Mouse (Mus musculus): ENCODE measurements around the gene Olfr168. TPM values are rescaled to one million over a fixed set of nuclear protein-coding genes. Genes with fewer than 3 reads are reported as not detected.
"Not testable (repeated sequence)": the region's sequence is repeated elsewhere in the genome, so short reads cannot be mapped to it uniquely, and the experiment has no call there.

The Olfr168 gene
- not detected in 2 replicates for polyA plus RNA-seq (2015; fragmentation: Nextera tagmentation; extraction: Ambion mirVana)

DNA sequence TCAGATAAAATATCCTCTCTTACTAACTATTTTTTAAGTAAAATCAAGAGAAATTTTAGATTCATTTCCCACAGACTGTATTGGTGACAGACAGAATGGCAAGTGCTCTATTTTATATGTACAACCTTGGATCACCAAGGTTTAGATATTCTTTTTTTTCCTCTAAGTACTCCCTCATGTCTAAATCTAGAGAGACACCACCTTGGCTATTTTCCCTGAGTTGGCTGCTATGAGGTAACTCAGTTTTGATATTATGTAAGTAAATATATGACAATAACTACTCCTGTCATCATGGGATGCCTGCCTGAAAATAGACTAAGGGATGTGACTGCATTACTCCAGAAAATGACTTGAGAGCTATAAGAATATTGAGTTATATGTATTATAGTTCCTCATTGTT, at the start of gene Olfr168:
Gene Olfr168, minus strand, starts transcription at position 101 of the 400 bp plus-strand sequence.
- H3K9ac ChIP-seq = no peak within 1 kb of the TSS
- ATAC-seq (ENCODE audit: insufficient read depth, low FRiP score, low read depth) = no peak
- H3K27me3 ChIP-seq (replicated peaks) = no peaks in the 10 kb centered on the region
- H3K27ac ChIP-seq = no peak within 1 kb of the TSS
- no peak within 1 kb of the TSS for H3K4me2 ChIP-seq
- no peak within 1 kb of the TSS for H3K4me3 ChIP-seq (replicated peaks)
- H3K36me3 ChIP-seq = no peaks in the 10 kb centered on the region
- H3K4me1 ChIP-seq = no peaks in the 10 kb centered on the region
- no peaks in the 10 kb centered on the region for H3K9me3 ChIP-seq

DNA sequence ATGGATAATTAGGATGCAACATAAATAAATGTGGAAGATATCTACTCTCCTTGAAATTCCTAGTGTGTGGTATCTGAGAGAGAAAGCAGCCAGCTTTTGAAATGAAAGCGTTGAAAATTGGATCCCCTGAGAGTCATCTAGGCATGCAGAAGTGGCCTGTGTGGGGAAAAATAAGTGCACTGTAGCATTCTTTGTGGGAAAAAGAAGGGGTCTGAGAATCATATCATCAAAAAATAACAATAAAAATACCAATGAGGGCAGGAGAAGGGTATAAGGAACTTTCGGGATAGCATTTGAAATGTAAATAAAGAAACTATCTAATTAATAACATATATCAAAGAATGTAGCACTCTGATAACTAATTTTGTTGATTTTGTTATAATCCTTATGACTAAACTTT, 36.4 kb upstream of the Olfr168 start, which contains the start of gene Olfr169:
Gene Olfr169, minus strand, starts transcription at position 101 of the 400 bp plus-strand sequence.
- not testable (repeated sequence) for H3K4me3 ChIP-seq (replicated peaks); ATAC-seq (ENCODE audit: insufficient read depth, low FRiP score, low read depth); H3K9ac ChIP-seq; H3K27ac ChIP-seq; H3K27me3 ChIP-seq (replicated peaks); H3K9me3 ChIP-seq; H3K36me3 ChIP-seq; H3K4me1 ChIP-seq; H3K4me2 ChIP-seq
- WGBS = 86% methylated on average over 2 of the region's 2 CpGs

DNA sequence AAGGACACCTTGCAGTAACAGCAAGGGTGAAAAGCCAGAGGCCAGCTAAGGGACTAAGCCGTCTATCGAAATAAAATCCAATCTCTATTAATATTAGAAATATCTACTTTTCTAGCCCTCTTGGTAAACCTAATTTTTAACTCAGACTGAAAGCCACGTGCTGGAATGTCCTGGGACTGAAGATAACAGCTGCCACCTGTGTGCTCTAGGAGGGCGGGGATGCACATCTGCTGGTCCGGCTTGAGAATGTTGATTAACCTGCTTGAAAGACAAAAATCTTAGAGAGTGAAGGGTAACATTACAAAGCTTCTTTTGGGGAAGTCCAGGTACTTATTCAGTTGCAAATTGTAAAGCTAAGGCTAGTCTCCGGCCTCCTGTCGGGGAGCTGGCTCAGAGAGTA, 18.1 kb upstream of the Olfr168 start:
- not testable (repeated sequence) for H3K4me1 ChIP-seq; H3K27ac ChIP-seq; H3K9ac ChIP-seq; H3K27me3 ChIP-seq (replicated peaks); H3K4me2 ChIP-seq; H3K4me3 ChIP-seq (replicated peaks); ATAC-seq (ENCODE audit: insufficient read depth, low FRiP score, low read depth); H3K36me3 ChIP-seq; H3K9me3 ChIP-seq
- 76% methylated on average over 7 of the region's 7 CpGs for WGBS

DNA sequence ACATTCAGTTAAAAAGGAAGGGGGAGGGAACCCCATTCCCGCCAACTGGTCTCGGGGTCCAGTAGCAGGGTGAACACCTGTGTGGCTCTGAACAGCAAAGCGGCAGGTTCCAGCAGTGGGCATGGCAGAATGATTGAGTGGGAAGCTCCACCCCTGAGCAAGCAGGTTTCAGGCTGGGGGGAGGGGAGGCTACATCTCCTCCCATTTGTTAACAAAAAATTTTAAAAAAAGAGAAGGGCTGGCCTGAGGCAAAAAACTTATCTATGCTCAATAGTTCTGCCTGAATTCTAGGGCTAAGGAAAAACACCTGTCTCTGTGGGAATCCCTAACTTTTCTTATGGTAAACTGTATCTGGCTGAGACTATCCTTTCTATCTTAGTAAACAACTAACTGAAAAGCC, 16.9 kb upstream of the Olfr168 start:
- WGBS = 81% methylated on average over 3 of the region's 3 CpGs
- H3K9ac ChIP-seq; H3K4me3 ChIP-seq (replicated peaks); H3K27me3 ChIP-seq (replicated peaks); H3K4me2 ChIP-seq; H3K36me3 ChIP-seq; H3K27ac ChIP-seq; H3K9me3 ChIP-seq; H3K4me1 ChIP-seq; ATAC-seq (ENCODE audit: insufficient read depth, low FRiP score, low read depth): not testable (repeated sequence)

DNA sequence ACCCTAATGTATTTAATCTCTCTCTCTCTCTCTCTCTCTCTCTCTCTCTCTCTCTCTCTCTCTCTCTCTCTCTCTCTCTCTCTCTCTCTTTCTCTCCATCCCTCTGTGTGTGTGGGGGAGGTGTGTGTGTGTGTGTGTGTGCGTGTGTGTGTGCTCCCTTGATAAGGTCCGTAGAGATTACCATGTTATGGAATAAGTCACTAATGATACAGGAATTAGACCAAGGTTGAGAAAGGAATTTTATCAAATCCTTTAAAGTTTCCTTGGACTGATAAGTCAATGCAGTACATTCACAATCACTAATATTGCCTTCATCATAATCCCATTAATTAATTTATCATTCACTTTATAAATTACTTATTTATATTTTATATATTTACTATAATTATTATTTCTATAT, 13.2 kb downstream of the Olfr168 start, which contains the start of gene Olfr167:
Gene Olfr167, minus strand, starts transcription at position 101 of the 400 bp plus-strand sequence.
- no peaks in the 10 kb centered on the region for H3K36me3 ChIP-seq
- no peak within 1 kb of the TSS for H3K4me3 ChIP-seq (replicated peaks)
- no peaks in the 10 kb centered on the region for H3K4me1 ChIP-seq
- no peak for ATAC-seq (ENCODE audit: insufficient read depth, low FRiP score, low read depth)
- no peaks in the 10 kb centered on the region for H3K27me3 ChIP-seq (replicated peaks)
- H3K9me3 ChIP-seq = no peaks in the 10 kb centered on the region
- no peak within 1 kb of the TSS for H3K4me2 ChIP-seq
- no peak within 1 kb of the TSS for H3K9ac ChIP-seq
- no peak within 1 kb of the TSS for H3K27ac ChIP-seq
- WGBS = 82% methylated on average over 2 of the region's 2 CpGs

DNA sequence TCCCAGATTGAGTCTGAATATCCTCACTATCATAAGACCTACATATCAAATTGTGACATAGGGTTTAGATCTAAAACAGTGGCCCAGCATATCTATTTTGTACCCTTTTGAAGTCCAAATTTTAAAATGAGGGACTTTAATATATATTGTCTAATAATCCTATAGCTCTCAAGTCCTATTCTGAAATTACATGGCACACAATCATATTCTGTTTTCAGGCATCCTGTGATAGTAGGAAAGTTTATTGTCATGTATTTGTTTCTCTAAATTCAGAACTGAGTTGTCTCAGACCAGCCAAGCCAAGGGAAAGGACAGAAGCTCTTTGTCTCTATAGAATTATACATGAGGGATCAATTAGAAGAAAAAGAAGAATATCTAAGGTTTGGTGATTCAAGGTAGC, 52.0 kb downstream of the Olfr168 start, which contains the start of gene Olfr166:
Gene Olfr166, plus strand, starts transcription at position 301 of the 400 bp plus-strand sequence.
- H3K27ac ChIP-seq = no peak within 1 kb of the TSS
- no peaks in the 10 kb centered on the region for H3K36me3 ChIP-seq
- H3K9me3 ChIP-seq = no peaks in the 10 kb centered on the region
- no peaks in the 10 kb centered on the region for H3K4me1 ChIP-seq
- H3K4me2 ChIP-seq = no peak within 1 kb of the TSS
- H3K4me3 ChIP-seq (replicated peaks) = no peak within 1 kb of the TSS
- no peaks in the 10 kb centered on the region for H3K27me3 ChIP-seq (replicated peaks)
- no peak within 1 kb of the TSS for H3K9ac ChIP-seq
- no peak for ATAC-seq (ENCODE audit: insufficient read depth, low FRiP score, low read depth)

Other genes with a start within 250 kb of the Olfr168 start
- gene Olfr164, start 221.5 kb downstream of the Olfr168 start, polyA plus RNA-seq (2015; fragmentation: Nextera tagmentation; extraction: Ambion mirVana) = not detected in 2 replicates
- gene Olfr165, start 112.4 kb downstream of the Olfr168 start, polyA plus RNA-seq (2015; fragmentation: Nextera tagmentation; extraction: Ambion mirVana) = not detected in 2 replicates
- gene Olfr166, start 51.9 kb downstream of the Olfr168 start, polyA plus RNA-seq (2015; fragmentation: Nextera tagmentation; extraction: Ambion mirVana) = not detected in 2 replicates
- not detected in 2 replicates for gene Olfr167, start 13.3 kb downstream of the Olfr168 start, polyA plus RNA-seq (2015; fragmentation: Nextera tagmentation; extraction: Ambion mirVana)
- not detected in 2 replicates for gene Olfr169, start 36.3 kb upstream of the Olfr168 start, polyA plus RNA-seq (2015; fragmentation: Nextera tagmentation; extraction: Ambion mirVana)
- not detected in 2 replicates for gene Olfr170, start 76.3 kb upstream of the Olfr168 start, polyA plus RNA-seq (2015; fragmentation: Nextera tagmentation; extraction: Ambion mirVana)
- gene Olfr171, start 94.4 kb upstream of the Olfr168 start, polyA plus RNA-seq (2015; fragmentation: Nextera tagmentation; extraction: Ambion mirVana) = not detected in 2 replicates
- 0.04 and 0.14 TPM in 2 replicates for gene Lamp3, start 170.8 kb upstream of the Olfr168 start, polyA plus RNA-seq (2015; fragmentation: Nextera tagmentation; extraction: Ambion mirVana)
- gene B3gnt5, start 224.7 kb upstream of the Olfr168 start, polyA plus RNA-seq (2015; fragmentation: Nextera tagmentation; extraction: Ambion mirVana) = 13.3 and 13.4 TPM in 2 replicates